Mouse (Mus musculus): ENCODE measurements around the gene Stim2.

GRCm38 (mm10) chr5:54067591-54067990 lies 69.3 kb downstream of the Stim2 start:
- no peak for TF ChIP-seq CTCF (IDR thresholded peaks at IDR 0.05)
- TF ChIP-seq POLR2A (IDR thresholded peaks at IDR 0.05; ENCODE audit: insufficient read depth, low read depth, low read length) = no peak
- no peak for TF ChIP-seq EP300 (IDR thresholded peaks at IDR 0.05; ENCODE audit: insufficient read depth, low read depth, low read length)

Data from heart, adult 2 months (tissue).